Mouse (Mus musculus): Measurements from ENCODE around the gene Zcchc14.

Gene Zcchc14

GRCm38 (mm10) chr8:121665329-121665728, 12.6 kb upstream of the Zcchc14 start:
- no peak for ATAC-seq (ENCODE audit: low TSS enrichment)

- ATAC-seq (ENCODE audit: low TSS enrichment): no peak
These were observed 10.4 kb upstream of the Zcchc14 start for GRCm38 (mm10) chr8:121663101-121663500.

- no peak for ATAC-seq (ENCODE audit: low TSS enrichment)
These were observed 9.1 kb upstream of the Zcchc14 start for GRCm38 (mm10) chr8:121661631-121662357.

- ATAC-seq (ENCODE audit: low TSS enrichment): no peak
These were observed 7.9 kb upstream of the Zcchc14 start for GRCm38 (mm10) chr8:121660602-121661001.

- ATAC-seq (ENCODE audit: low TSS enrichment): no peak
These were observed 2.3 kb upstream of the Zcchc14 start for GRCm38 (mm10) chr8:121654966-121655494.

- ATAC-seq (ENCODE audit: low TSS enrichment): no peak
These were observed 1.4 kb upstream of the Zcchc14 start for GRCm38 (mm10) chr8:121654131-121654530.

- peak; percentile 35 for ATAC-seq (ENCODE audit: low TSS enrichment)
These were observed 779 bp upstream of the Zcchc14 start for GRCm38 (mm10) chr8:121653340-121654019.

- 0 out of 2 replicates have a peak, but pooled peaks have one; percentile 0 for ATAC-seq (ENCODE audit: low TSS enrichment)
These were observed 783 bp downstream of the Zcchc14 start for GRCm38 (mm10) chr8:121651874-121652361.

GRCm38 (mm10) chr8:121651308-121651873, 1.3 kb downstream of the Zcchc14 start:
- no peak for ATAC-seq (ENCODE audit: low TSS enrichment)

- ATAC-seq (ENCODE audit: low TSS enrichment): no peak
These were observed 2.1 kb downstream of the Zcchc14 start for GRCm38 (mm10) chr8:121650389-121651307.

GRCm38 (mm10) chr8:121649904-121650303, 2.8 kb downstream of the Zcchc14 start:
- no peak for ATAC-seq (ENCODE audit: low TSS enrichment)

- no peak for ATAC-seq (ENCODE audit: low TSS enrichment)
These were observed 3.3 kb downstream of the Zcchc14 start for GRCm38 (mm10) chr8:121649423-121649822.

- no peak for ATAC-seq (ENCODE audit: low TSS enrichment)
These were observed 4.2 kb downstream of the Zcchc14 start for GRCm38 (mm10) chr8:121648451-121648850.

GRCm38 (mm10) chr8:121647511-121648215, 5.0 kb downstream of the Zcchc14 start:
- ATAC-seq (ENCODE audit: low TSS enrichment): no peak

- ATAC-seq (ENCODE audit: low TSS enrichment): peak; percentile 51
These were observed 9.3 kb downstream of the Zcchc14 start for GRCm38 (mm10) chr8:121643384-121643783.

GRCm38 (mm10) chr8:121642804-121643203, 9.9 kb downstream of the Zcchc14 start:
- no peak for ATAC-seq (ENCODE audit: low TSS enrichment)

GRCm38 (mm10) chr8:121636180-121636579, 16.5 kb downstream of the Zcchc14 start:
- peak; percentile 80 for ATAC-seq (ENCODE audit: low TSS enrichment)

- ATAC-seq (ENCODE audit: low TSS enrichment): no peak
These were observed 17.2 kb downstream of the Zcchc14 start for GRCm38 (mm10) chr8:121635534-121635933.

GRCm38 (mm10) chr8:121632401-121632800, 20.3 kb downstream of the Zcchc14 start:
- no peak for ATAC-seq (ENCODE audit: low TSS enrichment)

- no peak for ATAC-seq (ENCODE audit: low TSS enrichment)
These were observed 21.0 kb downstream of the Zcchc14 start for GRCm38 (mm10) chr8:121631645-121632071.

GRCm38 (mm10) chr8:121628681-121629080, 24.0 kb downstream of the Zcchc14 start:
- no peak for ATAC-seq (ENCODE audit: low TSS enrichment)
